Mouse (Mus musculus) limb, embryonic 14.5 days (tissue): ENCODE results near the gene Wdr81. TPM values are rescaled to one million over a fixed set of nuclear protein-coding genes. Genes with fewer than 3 reads are reported as not detected.

Experiments
- ATAC-seq: fragments of 200-750 bp; cut with Nextera tagmentation; 2 replicates; pipeline ENCODE4 v1.8.0; 2017; ENCODE audit warnings: low read depth, moderate number of reproducible peaks, moderate TSS enrichment; ENCODE audit not compliant: low FRiP score
- DNase-seq: peaks from one replicate; pipeline ENCODE4 v3.0.0-alpha.2; 2015; ENCODE audit warnings: low spot score
- H3K27ac ChIP-seq: fragments of 300-500 bp; sonication (generic); replicated peaks from 2 replicates; pipeline ENCODE4 v1.5.1; 2014; ENCODE audit warnings: low read depth, mild to moderate bottlenecking, low read length, moderate library complexity, mixed read lengths
- H3K27me3 ChIP-seq: fragments of 300-500 bp; sonication (generic); 2 replicates; pipeline ENCODE4 v1.6.1; 2014; ENCODE audit warnings: low read length, mixed read lengths; ENCODE audit not compliant: control insufficient read depth, insufficient read depth
- H3K36me3 ChIP-seq: fragments of 300-500 bp; sonication (generic); 2 replicates; pipeline ENCODE4 v1.6.1; 2014; ENCODE audit warnings: mild to moderate bottlenecking, low read length, moderate library complexity, mixed read lengths; ENCODE audit not compliant: control insufficient read depth, insufficient read depth
- H3K4me1 ChIP-seq: fragments of 300-500 bp; sonication (generic); 2 replicates; pipeline ENCODE4 v1.6.1; 2014; ENCODE audit warnings: antibody characterized with exemption, low read length, mixed read lengths; ENCODE audit not compliant: control insufficient read depth, insufficient read depth
- H3K4me2 ChIP-seq: fragments of 300-500 bp; sonication (generic); replicated peaks from 2 replicates; pipeline ENCODE4 v1.6.1; 2014; ENCODE audit warnings: low read depth, mild to moderate bottlenecking, low read length, moderate library complexity; ENCODE audit not compliant: severe bottlenecking
- H3K4me3 ChIP-seq: fragments of 300-500 bp; sonication (generic); replicated peaks from 2 replicates; pipeline ENCODE4 v1.5.1; 2014; ENCODE audit warnings: low read length
- H3K9ac ChIP-seq: fragments of 300-500 bp; sonication (generic); 2 replicates; pipeline ENCODE4 v1.6.1; 2014; ENCODE audit warnings: mild to moderate bottlenecking, low read depth, low read length, moderate library complexity; ENCODE audit not compliant: severe bottlenecking
- H3K9me3 ChIP-seq: fragments of 300-500 bp; sonication (generic); 2 replicates; pipeline ENCODE4 v1.6.1; 2016; ENCODE audit warnings: low read length; ENCODE audit not compliant: control insufficient read depth
- POLR2A ChIP-seq: fragments of 200-500 bp; IDR thresholded peaks from 2 replicates; pipeline ENCODE4 v1.8.0; 2012; ENCODE audit warnings: inconsistent platforms, mild to moderate bottlenecking, moderate library complexity, borderline replicate concordance; ENCODE audit not compliant: insufficient read depth, insufficient read length; ENCODE audit errors: extremely low read depth
- WGBS: fragments of 180-500 bp; shearing (Covaris S2); extraction: QIAGEN DNeasy Blood & Tissue Kit; methylation state at CpG from one replicate; pipeline ENCODE4 v1.1.7; 2014; 5-methylcytosine and 5-hydroxymethylcytosine counted together
- polyA plus RNA-seq, 2 experiments: library from polyadenylated mRNA; depleted of rRNA in 1 of 2; stranded (reverse) in 1 of 2; unstranded in 1 of 2; fragments of >200 nt; fragmentation: Nextera tagmentation in 1 of 2; extraction: Ambion mirVana in 1 of 2; gene quantifications; 2 replicates each; pipeline versions ENCODE4 v1.2.1 to v1.2.3; 2012 to 2014

Wdr81 gene
- polyA plus RNA-seq, 2 experiments = 6.6 to 9.0 TPM

DNA sequence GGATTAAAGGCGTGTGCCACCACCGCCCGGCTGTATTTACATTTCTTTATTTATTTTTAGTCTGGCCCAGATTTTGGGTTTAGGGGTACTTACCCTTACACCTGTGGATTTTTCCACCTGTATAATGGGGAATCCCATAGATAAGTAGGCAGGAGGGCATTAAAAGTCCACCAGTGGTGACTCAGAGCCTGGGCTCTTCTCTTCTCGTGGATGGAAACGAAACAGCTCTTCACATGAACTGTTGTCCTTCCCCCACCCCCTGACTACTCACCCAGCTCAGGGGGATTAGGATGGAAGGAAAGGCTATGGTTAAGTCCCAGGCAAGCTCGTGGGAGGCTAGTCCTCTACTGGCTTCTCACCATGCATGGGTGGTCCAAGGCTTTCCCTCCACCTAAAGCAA, 9.9 kb upstream of the Wdr81 start:
- 88% methylated on average over 6 of the region's 6 CpGs for whole genome bisulfite sequencing
- DNase-seq (no peak), ATAC-seq (no peak)
- H3K27ac ChIP-seq = no peak overlapping the region
- no peak overlapping the region for H3K4me2 ChIP-seq
- H3K4me1 ChIP-seq = peaks cover 33% of the 10 kb centered on the region
- peaks cover 13% of the 10 kb centered on the region for H3K36me3 ChIP-seq
- no peak for TF ChIP-seq POLR2A
- H3K27me3 ChIP-seq = no peaks in the 10 kb centered on the region
- no peaks in the 10 kb centered on the region for H3K9me3 ChIP-seq
- no peak overlapping the region for H3K4me3 ChIP-seq
- H3K9ac ChIP-seq = no peak overlapping the region

DNA sequence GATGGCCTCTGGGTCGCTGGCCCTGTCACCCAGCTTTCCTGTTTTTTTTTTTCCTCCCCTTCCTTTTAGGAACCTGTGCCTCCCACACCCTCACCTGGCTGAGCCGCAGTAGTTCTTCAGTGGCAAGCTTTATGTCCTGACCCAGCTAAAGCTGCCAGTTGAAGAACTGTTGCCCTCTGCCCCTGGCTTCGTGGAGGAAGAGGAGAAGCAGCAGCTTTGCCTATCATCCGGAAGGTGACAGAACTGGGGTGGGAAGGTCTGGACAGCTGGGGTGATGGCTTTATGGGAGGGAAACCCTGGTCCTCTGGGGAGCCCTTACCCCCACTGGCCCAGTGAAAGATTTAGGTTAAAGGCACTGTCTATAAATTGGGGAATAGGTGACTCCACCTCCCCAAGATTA, 9.1 kb upstream of the Wdr81 start:
- DNase-seq (no peak), ATAC-seq (no peak)
- no peak overlapping the region for H3K9ac ChIP-seq
- peak overlapping the region; percentile 75; the same call in 1 of the 2 replicates for H3K4me3 ChIP-seq
- peak overlapping the region; percentile 94; the same call in 1 of the 2 replicates for H3K4me2 ChIP-seq
- no peak overlapping the region; the same call in 1 of the 2 replicates for H3K27ac ChIP-seq
- peaks cover 13% of the 10 kb centered on the region for H3K36me3 ChIP-seq
- no peaks in the 10 kb centered on the region for H3K9me3 ChIP-seq
- TF ChIP-seq POLR2A = no peak
- WGBS = 65% methylated on average over 4 of the region's 4 CpGs
- no peaks in the 10 kb centered on the region for H3K27me3 ChIP-seq
- H3K4me1 ChIP-seq = peaks cover 33% of the 10 kb centered on the region

DNA sequence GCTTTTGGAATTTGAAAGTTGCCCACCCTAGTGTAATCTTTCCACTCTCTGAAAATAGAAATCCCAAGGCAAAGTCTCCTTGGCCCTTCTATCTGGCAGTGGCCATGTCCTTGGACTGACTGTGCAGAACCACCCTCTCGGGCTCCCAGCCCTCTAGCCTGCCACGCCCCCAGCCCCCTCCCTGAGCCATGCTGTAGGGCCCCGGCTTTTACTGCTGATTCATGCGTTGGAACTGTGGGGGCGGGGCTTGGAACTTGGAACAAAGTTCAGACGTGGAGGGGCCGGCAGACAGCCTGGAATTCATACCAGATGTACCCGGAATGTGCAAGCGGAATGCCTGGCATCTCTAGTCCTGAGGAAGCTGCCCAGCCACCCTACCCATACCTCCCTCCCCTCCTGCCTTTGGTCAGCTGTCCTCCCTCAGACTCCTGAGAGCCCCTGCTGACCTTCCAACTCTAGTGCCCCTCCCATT, 8.4 kb upstream of the Wdr81 start:
- Histone ChIP-seq H3K27ac (peak overlapping the region; percentile 65; the same call in 1 of the 2 replicates), H3K9me3 (no peaks in the 10 kb centered on the region), H3K4me3 (peak overlapping the region; percentile 75), H3K9ac (0 out of 2 replicates have a peak overlapping the region, but pooled peaks have one; percentile 57), H3K27me3 (no peaks in the 10 kb centered on the region), H3K4me2 (peak overlapping the region; percentile 94), H3K4me1 (peaks cover 33% of the 10 kb centered on the region), H3K36me3 (peaks cover 13% of the 10 kb centered on the region)
- WGBS = 1% methylated on average over 9 of the region's 9 CpGs
- ATAC-seq = peak; percentile 20
- TF ChIP-seq POLR2A = no peak
- DNase-seq = peak; percentile 89

DNA sequence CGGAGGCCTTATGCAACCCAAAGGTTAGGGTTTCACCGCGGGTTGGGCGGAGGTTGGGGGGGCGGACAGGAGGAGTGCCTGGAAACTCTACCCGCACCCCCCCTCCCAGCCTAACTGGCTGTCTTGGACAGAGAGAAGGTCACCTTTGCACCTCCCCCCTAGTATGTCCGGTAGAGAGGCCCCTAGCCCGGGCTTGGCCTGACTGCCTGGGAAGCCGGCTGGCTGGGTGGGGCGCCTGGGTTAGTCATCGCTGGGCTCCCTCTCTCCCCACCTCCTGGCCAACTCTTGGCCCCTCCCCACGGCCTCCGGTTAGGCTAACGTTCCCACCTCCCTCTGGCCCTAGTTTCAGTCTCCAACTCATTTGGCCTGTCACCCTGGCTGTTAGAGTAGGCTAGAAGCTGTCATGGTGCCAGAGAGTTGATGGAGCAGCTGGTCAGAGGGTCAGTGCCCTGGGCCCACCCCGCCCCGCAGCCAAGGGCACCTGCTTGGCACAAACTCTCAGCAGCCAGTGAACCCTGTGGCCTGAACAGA, 7.8 kb upstream of the Wdr81 start:
- peaks cover 13% of the 10 kb centered on the region for H3K36me3 ChIP-seq
- H3K9ac ChIP-seq = peak overlapping the region; percentile 57
- peak overlapping the region; percentile 94 for H3K4me2 ChIP-seq
- no peaks in the 10 kb centered on the region for H3K9me3 ChIP-seq
- H3K4me1 ChIP-seq = peaks cover 29% of the 10 kb centered on the region
- TF ChIP-seq POLR2A = no peak
- no peak for ATAC-seq
- peak overlapping the region; percentile 58; the same call in 1 of the 2 replicates for H3K27ac ChIP-seq
- peak overlapping the region; percentile 75 for H3K4me3 ChIP-seq
- H3K27me3 ChIP-seq = no peaks in the 10 kb centered on the region
- 4% methylated on average over 13 of the region's 16 CpGs for whole genome bisulfite sequencing
- DNase-seq = peak; percentile 65

DNA sequence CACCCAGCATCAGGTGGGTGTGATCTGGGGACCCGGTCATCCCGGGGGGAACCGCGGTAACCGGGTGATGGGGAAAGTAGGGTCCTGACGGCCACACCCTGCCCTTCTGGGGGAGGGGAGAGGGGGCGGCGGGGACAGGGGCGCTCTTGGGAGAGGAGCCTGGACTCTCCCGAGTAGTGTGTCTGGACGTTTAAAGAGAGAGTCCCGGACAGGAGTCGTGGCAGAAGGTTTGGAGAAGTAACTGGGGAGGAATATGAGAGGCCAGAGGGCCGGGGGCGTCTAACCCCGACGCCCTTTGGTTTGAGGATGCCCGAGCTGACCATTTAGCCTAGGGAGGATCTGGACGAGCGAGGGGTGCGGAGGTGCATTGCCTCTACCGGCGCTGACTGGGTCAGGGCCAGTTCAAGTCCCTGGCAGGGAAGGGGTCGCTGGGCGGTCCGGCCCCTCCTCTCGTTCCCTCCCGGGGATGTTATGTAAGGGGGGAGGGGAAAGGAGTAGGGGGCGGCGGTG, 7.3 kb upstream of the Wdr81 start:
- Histone ChIP-seq H3K9ac (peak overlapping the region; percentile 57), H3K4me3 (peak overlapping the region; percentile 75), H3K27ac (peak overlapping the region; percentile 58), H3K36me3 (peaks cover 13% of the 10 kb centered on the region), H3K9me3 (no peaks in the 10 kb centered on the region), H3K27me3 (no peaks in the 10 kb centered on the region), H3K4me2 (peak overlapping the region; percentile 94), H3K4me1 (peaks cover 29% of the 10 kb centered on the region)
- WGBS = 0% methylated on average over 27 of the region's 30 CpGs
- ATAC-seq (no peak), DNase-seq (no peak)
- no peak for TF ChIP-seq POLR2A
